Mouse (Mus musculus): ENCODE results near the gene Iqcb1.

- TF ChIP-seq POLR2A (IDR thresholded peaks at IDR 0.05; ENCODE audit: insufficient read depth, low read depth, low read length) (no peak), CTCF (IDR thresholded peaks at IDR 0.05; ENCODE audit: insufficient read depth, low read depth, low read length) (no peak)
Measured at GRCm38 (mm10) chr16:36882737-36883343, 54.7 kb downstream of the Iqcb1 start.
